Mouse (Mus musculus): Measurements from ENCODE around the gene Smpx.

DNA sequence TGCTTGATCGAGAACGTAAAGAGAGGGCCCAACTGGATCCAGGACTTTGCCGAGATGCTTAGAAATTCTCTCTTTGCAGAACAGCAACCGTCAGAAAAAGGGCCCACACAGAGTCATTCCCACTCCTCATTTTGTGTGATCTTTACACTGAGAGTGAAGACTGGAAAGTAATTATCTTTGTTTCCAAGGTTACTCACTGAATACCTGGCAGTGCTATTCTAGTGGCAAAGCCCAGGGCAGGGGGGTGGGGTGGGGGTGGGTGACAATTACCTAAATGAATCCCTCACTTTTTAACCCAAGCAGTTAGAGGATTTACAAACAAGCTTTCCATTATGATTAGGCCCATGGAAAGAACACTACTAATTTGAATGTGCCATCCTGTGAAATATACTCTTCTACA lies 55.8 kb downstream of the Smpx start:
- TF ChIP-seq POLR2A (IDR thresholded peaks at IDR 0.05; ENCODE audit: borderline replicate concordance, extremely low read depth, insufficient read depth, insufficient read length, poor library complexity, severe bottlenecking) (no peak), CTCF (IDR thresholded peaks at IDR 0.05; ENCODE audit: borderline replicate concordance, extremely low read depth, insufficient read depth, insufficient read length) (no peak)
